Mouse (Mus musculus) olfactory bulb, adult 2 months (tissue): ENCODE data around the gene Islr.

Experiments
- CTCF ChIP-seq: fragments of 200-500 bp; IDR thresholded peaks from 2 replicates; pipeline ENCODE4 v1.5.1; 2012; ENCODE audit warnings: low read depth, mild to moderate bottlenecking, low read length, moderate library complexity; ENCODE audit not compliant: insufficient read depth
- POLR2A ChIP-seq: fragments of 200-500 bp; IDR thresholded peaks from 2 replicates; pipeline ENCODE4 v1.6.1; 2012; ENCODE audit warnings: mild to moderate bottlenecking, low read depth, low read length, moderate library complexity; ENCODE audit not compliant: insufficient read depth

DNA sequence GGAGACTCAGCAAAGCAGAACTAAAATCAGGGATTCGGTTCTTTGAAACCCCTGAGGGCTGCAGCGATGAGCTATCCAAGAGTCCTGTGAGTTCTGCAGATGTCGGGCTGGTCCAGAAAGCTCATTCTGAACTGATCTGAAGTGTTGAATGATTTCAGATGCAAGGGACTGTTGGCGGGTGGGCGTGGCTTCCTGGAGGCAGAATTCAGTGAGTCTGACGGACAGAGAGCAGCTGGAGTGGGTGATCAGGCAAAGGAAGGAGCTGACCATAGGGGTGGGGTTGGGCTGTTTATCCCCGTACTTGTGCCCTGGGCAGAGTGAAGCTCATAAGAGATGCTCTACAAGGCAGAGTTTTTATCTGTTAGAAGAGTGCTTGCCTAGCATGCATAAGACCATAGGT lies 60.7 kb downstream of the Islr start:
- TF ChIP-seq CTCF (no peak), POLR2A (no peak)
